51 mouse cellular contexts compared by ENCODE assay signal in the genomic region with DNA sequence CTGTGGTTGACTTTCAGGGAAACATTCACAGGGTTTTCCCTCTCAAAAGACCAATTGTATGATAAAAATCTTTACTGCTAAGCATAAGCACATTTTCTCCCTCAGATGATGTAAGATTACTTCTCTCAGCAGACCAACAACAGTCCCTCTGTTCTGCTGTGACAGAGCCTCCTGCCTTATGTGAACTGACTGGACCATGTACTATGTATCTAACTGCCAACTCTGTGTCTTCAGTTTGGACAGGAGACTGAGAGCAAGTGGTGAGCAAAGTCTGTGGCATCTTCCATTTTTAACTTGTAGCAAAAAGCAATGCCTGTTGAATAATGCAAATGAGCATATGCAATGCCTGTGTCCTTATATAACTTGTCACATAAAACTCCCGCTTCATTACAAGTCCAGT. TPM values are rescaled to one million over a fixed set of nuclear protein-coding genes. Genes with fewer than 3 reads are reported as not detected.
"Had no signal": no experiment of that assay in that cellular context is flagged by ENCODE, and none has a peak within 500 bp of the region (broad histone marks: within the 10 kb centered on the region; RNA-seq: fewer than 3 reads in every experiment).

No protein-coding gene starts in this region.

- H3K4me2 ChIP-seq: heart, embryonic 12.5 days; heart, embryonic 13.5 days; heart, embryonic 15.5 days; hindbrain, embryonic 12.5 days; hindbrain, embryonic 13.5 days; hindbrain, embryonic 14.5 days; hindbrain, embryonic 15.5 days; intestine, embryonic 15.5 days; kidney, embryonic 15.5 days had no signal

- H3K27ac ChIP-seq: heart, embryonic 13.5 days; heart, embryonic 15.5 days; hindbrain, embryonic 10.5 days; hindbrain, embryonic 12.5 days; hindbrain, embryonic 13.5 days; hindbrain, embryonic 14.5 days; hindbrain, embryonic 15.5 days; hindbrain, postnatal 0 days; intestine, embryonic 15.5 days; kidney, embryonic 15.5 days; kidney, postnatal 0 days; layer of hippocampus, adult 2 months; left cerebral cortex, adult 2 months had no signal

- H3K27me3 ChIP-seq: heart, embryonic 12.5 days; heart, embryonic 13.5 days; heart, embryonic 15.5 days; hindbrain, embryonic 12.5 days; hindbrain, embryonic 13.5 days; hindbrain, embryonic 15.5 days; intestine, embryonic 15.5 days; kidney, embryonic 15.5 days had no signal

- DNase-seq: heart, postnatal 10 days; heart, postnatal 14 days; heart, postnatal 36 days; heart, postnatal 4 days; kidney, adult 11 months; kidney, adult 18-20 months; kidney, adult 2 months; kidney, adult 8-10 months; kidney, adult 9 months; kidney, postnatal 10 days; kidney, postnatal 14 days; kidney, postnatal 25 days; kidney, postnatal 36 days; kidney, postnatal 4 days; layer of hippocampus, adult 9-11 months; layer of hippocampus, postnatal 36 days had no signal

- H3K9me3 ChIP-seq: heart, embryonic 12.5 days; heart, embryonic 13.5 days; heart, embryonic 15.5 days; hindbrain, embryonic 10.5 days; hindbrain, embryonic 12.5 days; hindbrain, embryonic 13.5 days; hindbrain, embryonic 15.5 days; intestine, embryonic 15.5 days; kidney, embryonic 15.5 days had no signal

- H3K9ac ChIP-seq: heart, embryonic 12.5 days; heart, embryonic 13.5 days; heart, embryonic 15.5 days; hindbrain, embryonic 12.5 days; hindbrain, embryonic 13.5 days; hindbrain, embryonic 14.5 days; hindbrain, embryonic 15.5 days; intestine, embryonic 15.5 days; kidney, embryonic 15.5 days had no signal

- H3K4me1 ChIP-seq: heart, embryonic 12.5 days; heart, embryonic 13.5 days; heart, embryonic 15.5 days; hindbrain, embryonic 10.5 days; hindbrain, embryonic 12.5 days; hindbrain, embryonic 13.5 days; hindbrain, embryonic 15.5 days; intestine, embryonic 15.5 days; kidney, embryonic 15.5 days had no signal

- H3K36me3 ChIP-seq: heart, embryonic 12.5 days; heart, embryonic 13.5 days; heart, embryonic 15.5 days; hindbrain, embryonic 10.5 days; hindbrain, embryonic 12.5 days; hindbrain, embryonic 13.5 days; hindbrain, embryonic 15.5 days; intestine, embryonic 15.5 days; kidney, embryonic 15.5 days had no signal

- ATAC-seq: hindbrain, embryonic 16.5 days; hindbrain, postnatal 0 days; inflammation-experienced regulatory T-cells, adult 6 months; intestine, embryonic 15.5 days; intestine, embryonic 16.5 days; intestine, postnatal 0 days had no signal

- H3K4me3 ChIP-seq: heart, embryonic 12.5 days; heart, embryonic 13.5 days; heart, embryonic 15.5 days; hindbrain, embryonic 10.5 days; hindbrain, embryonic 12.5 days; hindbrain, embryonic 13.5 days; hindbrain, embryonic 15.5 days; intestine, embryonic 15.5 days; kidney, embryonic 15.5 days; layer of hippocampus, adult 2 months; left cerebral cortex, adult 2 months had no signal

RNA-seq across cellular contexts. Expression of gene Tas2r144, which starts 15.6 kb away (rescaled TPM):
- total RNA-seq: heart, postnatal 10 days; heart, postnatal 14 days; heart, postnatal 25 days; heart, postnatal 36 days; heart, postnatal 4 days; hematopoietic stem cell, adult 5-6 weeks; hindbrain, postnatal 0 days; layer of hippocampus, adult 18-20 months; layer of hippocampus, adult 2 months; layer of hippocampus, adult 8-10 months; layer of hippocampus, postnatal 10 days; layer of hippocampus, postnatal 14 days; layer of hippocampus, postnatal 25 days; layer of hippocampus, postnatal 36 days; left cerebral cortex, adult 18-20 months; left cerebral cortex, adult 2 months; left cerebral cortex, adult 8-10 months had no signal
- polyA plus RNA-seq: heart, embryonic 12.5 days; heart, embryonic 13.5 days; heart, embryonic 14.5 days; heart, embryonic 15.5 days; heart, embryonic 16.5 days; heart, postnatal 0 days; hindbrain, embryonic 10.5 days; hindbrain, embryonic 11.5 days; hindbrain, embryonic 12.5 days; hindbrain, embryonic 13.5 days; hindbrain, embryonic 14.5 days; hindbrain, embryonic 15.5 days; hindbrain, embryonic 16.5 days; hindbrain, postnatal 0 days; inflammation-experienced regulatory T-cells, adult 6 months; intestine, embryonic 14.5 days; intestine, embryonic 15.5 days; intestine, embryonic 16.5 days; intestine, postnatal 0 days; kidney, adult 2 months; kidney, embryonic 14.5 days; kidney, embryonic 15.5 days; kidney, embryonic 16.5 days; kidney, postnatal 0 days; large intestine, adult 2 months had no signal

RNA-seq across cellular contexts. Expression of gene Tas2r139, which starts 58.8 kb away (rescaled TPM):
- total RNA-seq: heart, postnatal 10 days; heart, postnatal 14 days; heart, postnatal 25 days; heart, postnatal 36 days; heart, postnatal 4 days; hematopoietic stem cell, adult 5-6 weeks; hindbrain, postnatal 0 days; layer of hippocampus, adult 18-20 months; layer of hippocampus, adult 2 months; layer of hippocampus, adult 8-10 months; layer of hippocampus, postnatal 10 days; layer of hippocampus, postnatal 14 days; layer of hippocampus, postnatal 25 days; layer of hippocampus, postnatal 36 days; left cerebral cortex, adult 18-20 months; left cerebral cortex, adult 2 months; left cerebral cortex, adult 8-10 months had no signal
- polyA plus RNA-seq: heart, embryonic 12.5 days; heart, embryonic 13.5 days; heart, embryonic 14.5 days; heart, embryonic 15.5 days; heart, embryonic 16.5 days; heart, postnatal 0 days; hindbrain, embryonic 10.5 days; hindbrain, embryonic 11.5 days; hindbrain, embryonic 12.5 days; hindbrain, embryonic 13.5 days; hindbrain, embryonic 14.5 days; hindbrain, embryonic 15.5 days; hindbrain, embryonic 16.5 days; hindbrain, postnatal 0 days; inflammation-experienced regulatory T-cells, adult 6 months; intestine, embryonic 14.5 days; intestine, embryonic 15.5 days; intestine, embryonic 16.5 days; intestine, postnatal 0 days; kidney, adult 2 months; kidney, embryonic 14.5 days; kidney, embryonic 15.5 days; kidney, embryonic 16.5 days; kidney, postnatal 0 days; large intestine, adult 2 months had no signal
